12 mouse cellular contexts compared by ENCODE assay signal in genomic region chr7:126181487-126181886, GRCm38 (mm10). TPM values are rescaled to one million over a fixed set of nuclear protein-coding genes. Genes with fewer than 3 reads are reported as not detected.
A peak's percentile ranks its signal among the peaks of the same experiment; 100 is the strongest.
DNase-seq lines count a peak whose midpoint lies in the region; ATAC-seq and TF ChIP-seq lines count a peak whose summit lies in the region.
"Had no signal": no experiment of that assay in that cellular context is flagged by ENCODE, and none has a peak within 500 bp of the region (broad histone marks: within the 10 kb centered on the region; RNA-seq: fewer than 3 reads in every experiment).

No protein-coding gene starts in this region.

- H3K4me2 ChIP-seq in heart, embryonic 12.5 days = no peak overlapping the region
- no peak overlapping the region for H3K4me2 ChIP-seq in heart, embryonic 11.5 days
- no peak overlapping the region for H3K4me2 ChIP-seq in embryonic facial prominence, embryonic 13.5 days
- H3K4me2 ChIP-seq: forebrain, embryonic 12.5 days; midbrain, embryonic 13.5 days had no signal

- H3K4me1 ChIP-seq in heart, embryonic 12.5 days (replicated peaks) = peaks cover 67% of the 10 kb centered on the region
- H3K4me1 ChIP-seq in heart, embryonic 11.5 days (ENCODE audit: control insufficient read depth, insufficient read depth, low read length) = peaks cover 56% of the 10 kb centered on the region
- H3K4me1 ChIP-seq in testis, adult 2 months (ENCODE audit: control insufficient read depth, insufficient read depth, low read length) = no peaks in the 10 kb centered on the region
- H3K4me1 ChIP-seq in embryonic facial prominence, embryonic 13.5 days = peaks cover 35% of the 10 kb centered on the region

- TF ChIP-seq POLR2A in testis, adult 2 months (IDR thresholded peaks at IDR 0.05; ENCODE audit: control insufficient read depth, low read depth, low read length) = no peak

- H3K9ac ChIP-seq in heart, embryonic 12.5 days = no peak overlapping the region
- H3K9ac ChIP-seq in heart, embryonic 11.5 days (ENCODE audit: low read depth, low read length) = no peak overlapping the region
- H3K9ac ChIP-seq in embryonic facial prominence, embryonic 13.5 days = peak overlapping the region; percentile 22; the same call in 1 of the 2 replicates
- H3K9ac ChIP-seq: forebrain, embryonic 12.5 days; midbrain, embryonic 13.5 days had no signal

- no peak for TF ChIP-seq CTCF in testis, adult 2 months (IDR thresholded peaks at IDR 0.05; ENCODE audit: control insufficient read depth, insufficient read depth, insufficient replicate concordance, low read depth, low read length)

- ATAC-seq in heart, embryonic 12.5 days (ENCODE audit: insufficient number of reproducible peaks, low FRiP score) = no peak
- ATAC-seq in heart, embryonic 11.5 days (replicated peaks; ENCODE audit: insufficient number of reproducible peaks, low FRiP score, low TSS enrichment) = no peak
- ATAC-seq in embryonic facial prominence, embryonic 13.5 days (ENCODE audit: insufficient number of reproducible peaks, insufficient read depth, low FRiP score, low TSS enrichment, low read depth) = no peak
- ATAC-seq: midbrain, embryonic 13.5 days had no signal

- no peaks in the 10 kb centered on the region; the same call in 1 of the 2 replicates for H3K36me3 ChIP-seq in heart, embryonic 12.5 days
- no peaks in the 10 kb centered on the region for H3K36me3 ChIP-seq in heart, embryonic 11.5 days (ENCODE audit: control insufficient read depth, insufficient read depth, low read length)
- no peaks in the 10 kb centered on the region for H3K36me3 ChIP-seq in testis, adult 2 months (ENCODE audit: control insufficient read depth, insufficient read depth, low read length)
- no peaks in the 10 kb centered on the region for H3K36me3 ChIP-seq in embryonic facial prominence, embryonic 13.5 days
- H3K36me3 ChIP-seq: forebrain, embryonic 12.5 days; midbrain, embryonic 13.5 days had no signal

- no peak for DNase-seq in testis, postnatal 10 days (ENCODE audit: low spot score)
- peak; percentile 68 for DNase-seq in testis, postnatal 14 days (ENCODE audit: low spot score)
- DNase-seq in right cerebral cortex, adult 2 months (ENCODE audit: low spot score in 2 of 2) = no peak
- no peak for DNase-seq in kidney, adult 8-10 months
- DNase-seq: gastrocnemius, postnatal 25 days; right cerebral cortex, postnatal 4 days had no signal

- no peak overlapping the region for H3K4me3 ChIP-seq in heart, embryonic 12.5 days
- no peak overlapping the region for H3K4me3 ChIP-seq in heart, embryonic 11.5 days (ENCODE audit: low read depth, low read length)
- no peak overlapping the region for H3K4me3 ChIP-seq in testis, adult 2 months (ENCODE audit: control insufficient read depth, low read depth, low read length)
- H3K4me3 ChIP-seq in embryonic facial prominence, embryonic 13.5 days = no peak overlapping the region
- H3K4me3 ChIP-seq: forebrain, embryonic 12.5 days; midbrain, embryonic 13.5 days had no signal

- 0 out of 2 replicates have a peak overlapping the region, but pooled peaks have one; percentile 46 for H3K27ac ChIP-seq in heart, embryonic 12.5 days (ENCODE audit: poor library complexity, severe bottlenecking)
- no peak overlapping the region for H3K27ac ChIP-seq in heart, embryonic 11.5 days (ENCODE audit: low read depth, low read length)
- peak overlapping the region; percentile 29 for H3K27ac ChIP-seq in testis, adult 2 months (ENCODE audit: control insufficient read depth, insufficient read depth, low read depth, low read length)
- no peak overlapping the region for H3K27ac ChIP-seq in embryonic facial prominence, embryonic 13.5 days
- H3K27ac ChIP-seq: forebrain, embryonic 12.5 days; midbrain, embryonic 13.5 days had no signal

- H3K9me3 ChIP-seq in heart, embryonic 12.5 days (replicated peaks) = no peaks in the 10 kb centered on the region
- no peaks in the 10 kb centered on the region for H3K9me3 ChIP-seq in heart, embryonic 11.5 days (replicated peaks; ENCODE audit: control insufficient read depth, low read length)
- no peaks in the 10 kb centered on the region for H3K9me3 ChIP-seq in embryonic facial prominence, embryonic 13.5 days
- H3K9me3 ChIP-seq: forebrain, embryonic 12.5 days; midbrain, embryonic 13.5 days had no signal

- no peaks in the 10 kb centered on the region for H3K27me3 ChIP-seq in heart, embryonic 12.5 days (replicated peaks)
- no peaks in the 10 kb centered on the region for H3K27me3 ChIP-seq in heart, embryonic 11.5 days (ENCODE audit: control insufficient read depth, insufficient read depth, low read length)
- no peaks in the 10 kb centered on the region for H3K27me3 ChIP-seq in testis, adult 2 months (ENCODE audit: control insufficient read depth, insufficient read depth, low read length)
- H3K27me3 ChIP-seq in embryonic facial prominence, embryonic 13.5 days = no peaks in the 10 kb centered on the region
- H3K27me3 ChIP-seq: forebrain, embryonic 12.5 days; midbrain, embryonic 13.5 days had no signal

RNA-seq across cellular contexts. Expression of gene Xpo6, which starts 18.8 kb away (rescaled TPM):
- polyA plus RNA-seq in heart, embryonic 12.5 days (2016; fragmentation: Nextera tagmentation; extraction: Ambion mirVana) = 44.7 and 48.1 TPM in 2 replicates
- polyA plus RNA-seq in heart, embryonic 11.5 days (2014; fragmentation: Nextera tagmentation; extraction: Ambion mirVana) = 39.9 and 44.3 TPM in 2 replicates
- polyA plus RNA-seq in testis, adult 2 months (2012; rRNA removed) = 656 and 695 TPM in 2 replicates
- polyA plus RNA-seq in embryonic facial prominence, embryonic 13.5 days (2015; fragmentation: Nextera tagmentation; extraction: Ambion mirVana) = 59.0 and 60.5 TPM in 2 replicates

Comparison
In these comparisons a context has a peak if more than half of its experiments do, and no peak if none do; other contexts are left out.
1. H3K27ac ChIP-seq: peak in heart, embryonic 12.5 days (single experiment) and testis, adult 2 months (single experiment); none in heart, embryonic 11.5 days (single experiment) and embryonic facial prominence, embryonic 13.5 days (single experiment).
2. RNA of gene Xpo6, which starts 18.8 kb away (polyA plus RNA-seq): 656 to 695 TPM in testis, adult 2 months; 59.0 to 60.5 TPM in embryonic facial prominence, embryonic 13.5 days, 44.7 to 48.1 TPM in heart, embryonic 12.5 days and 39.9 to 44.3 TPM in heart, embryonic 11.5 days; every median in the first group is over 10 times any median in the second.